Mouse (Mus musculus) G1E-ER4 (cell line): ENCODE data around the gene Tmem121. TPM values are rescaled to one million over a fixed set of nuclear protein-coding genes. Genes with fewer than 3 reads are reported as not detected.

Experiments
- GATA1 ChIP-seq: IDR thresholded peaks from one replicate; pipeline ENCODE4 v1.8.0; 2012; ENCODE audit warnings: low read length, inconsistent platforms
- polyA plus RNA-seq: library from polyadenylated mRNA; stranded (reverse); fragments of >175 nt; gene quantifications from 2 replicates; pipeline ENCODE4 v1.2.3, GENCODE M21; 2012

Tmem121 gene
- polyA plus RNA-seq, 1 experiment, result not detected

DNA sequence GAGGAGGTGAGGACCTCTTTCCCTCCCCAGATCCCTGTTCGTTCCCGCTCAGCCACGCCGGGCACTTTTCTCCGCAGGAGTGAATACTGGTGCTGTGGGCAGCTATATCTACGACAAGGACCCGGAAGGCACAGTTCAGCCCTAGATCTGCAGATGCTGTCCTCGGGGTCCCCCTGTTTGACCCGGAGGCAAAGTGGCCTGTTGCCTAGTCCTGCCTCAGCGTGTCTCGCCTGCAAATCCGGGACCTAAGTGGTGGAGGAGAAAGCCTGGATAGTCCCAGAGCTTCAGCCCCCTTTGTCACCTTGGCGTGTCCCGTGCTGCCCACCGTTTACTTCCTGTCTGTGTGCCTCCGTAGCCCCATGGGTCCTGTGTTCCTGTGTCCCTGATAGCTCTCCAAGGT lies 40.8 kb upstream of the Tmem121 start:
- no peak for TF ChIP-seq GATA1

DNA sequence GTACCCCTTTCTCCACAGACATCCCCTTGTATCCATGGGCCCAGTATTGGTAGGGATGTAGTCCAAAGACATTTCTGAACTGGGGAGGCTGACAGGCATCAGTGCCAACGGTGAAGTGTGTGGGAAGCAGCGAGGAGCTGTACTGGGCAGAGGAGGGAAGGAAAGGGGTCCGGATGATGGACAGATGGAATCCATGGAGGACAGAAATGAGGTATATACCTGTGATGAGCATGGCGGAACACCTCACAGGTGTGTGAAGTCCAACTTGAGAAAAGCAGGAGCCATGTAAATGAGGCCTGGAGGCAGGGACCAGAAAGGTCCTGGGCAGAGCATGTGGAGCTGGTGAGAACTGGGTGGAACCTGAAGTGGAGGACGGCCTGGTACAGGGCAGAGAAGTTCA lies 40.1 kb upstream of the Tmem121 start:
- no peak for TF ChIP-seq GATA1

- no peak for TF ChIP-seq GATA1
Observed at GRCm38 (mm10) chr12:113146112-113147057, 39.3 kb upstream of the Tmem121 start, which contains the start of gene Crip1. Gene Crip1 (plus strand): TSS chr12:113146316.

DNA sequence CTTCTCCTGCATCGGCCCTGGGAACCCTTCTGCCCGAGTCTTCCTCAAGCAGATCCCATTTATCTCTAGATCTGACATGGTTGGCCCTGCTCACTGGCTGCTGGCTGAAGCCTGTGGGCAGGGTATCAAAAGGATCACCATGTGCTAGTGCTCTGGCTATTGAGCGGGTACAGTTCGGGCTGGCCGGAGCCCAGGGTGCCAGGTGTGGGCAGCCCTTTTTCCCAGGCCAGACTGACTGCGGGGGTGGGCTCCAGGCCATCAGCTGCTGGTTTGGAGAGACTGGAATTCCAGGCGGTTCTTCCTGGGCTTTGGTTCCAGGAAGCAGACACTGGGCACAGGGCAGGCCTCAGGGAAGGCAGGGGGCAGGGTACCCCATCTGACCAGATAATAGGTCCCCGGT lies 38.2 kb upstream of the Tmem121 start:
- no peak for TF ChIP-seq GATA1

- TF ChIP-seq GATA1, result no peak
Observed at GRCm38 (mm10) chr12:113148381-113149035, 37.2 kb upstream of the Tmem121 start.

- TF ChIP-seq GATA1, result no peak
Observed at GRCm38 (mm10) chr12:113149341-113149740, 36.4 kb upstream of the Tmem121 start.

DNA sequence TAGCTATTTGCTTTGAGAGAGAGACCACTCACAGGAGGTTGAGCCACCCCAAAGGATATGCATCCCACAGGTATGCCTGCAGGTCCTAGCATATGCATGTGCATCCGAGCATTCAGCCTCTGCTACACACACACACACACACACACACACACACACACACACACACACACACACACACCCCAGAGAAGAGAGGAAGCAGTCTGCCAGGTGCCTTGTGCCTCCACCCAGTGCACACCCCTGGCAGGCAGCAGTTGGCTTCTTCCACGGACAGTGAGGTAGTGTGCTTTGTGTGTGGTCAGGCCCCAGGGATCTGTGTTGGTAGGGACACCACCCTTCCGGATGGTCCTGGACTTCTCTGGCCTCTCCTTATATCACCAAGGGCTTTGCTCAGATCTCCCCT lies 35.8 kb upstream of the Tmem121 start:
- no peak for TF ChIP-seq GATA1

DNA sequence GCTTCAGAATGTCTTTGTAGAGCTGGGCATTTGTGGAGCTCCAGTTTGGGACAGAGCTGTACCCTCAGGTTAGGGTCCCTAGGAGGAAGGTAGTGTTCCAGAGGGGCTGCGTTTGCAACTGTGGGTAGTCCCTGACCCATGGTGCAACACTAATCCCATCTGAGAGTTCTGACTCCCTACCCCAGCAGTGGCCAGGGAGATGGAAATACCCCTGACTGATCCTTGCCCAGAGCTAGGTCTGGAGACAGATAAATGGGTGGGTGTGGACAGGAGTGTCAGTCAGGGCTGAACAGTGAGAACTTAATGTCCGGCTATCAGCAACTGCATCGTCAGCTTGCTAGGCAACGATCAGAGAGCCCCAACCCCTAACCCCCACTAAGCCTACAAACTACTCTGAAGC lies 35.1 kb upstream of the Tmem121 start:
- no peak for TF ChIP-seq GATA1

DNA sequence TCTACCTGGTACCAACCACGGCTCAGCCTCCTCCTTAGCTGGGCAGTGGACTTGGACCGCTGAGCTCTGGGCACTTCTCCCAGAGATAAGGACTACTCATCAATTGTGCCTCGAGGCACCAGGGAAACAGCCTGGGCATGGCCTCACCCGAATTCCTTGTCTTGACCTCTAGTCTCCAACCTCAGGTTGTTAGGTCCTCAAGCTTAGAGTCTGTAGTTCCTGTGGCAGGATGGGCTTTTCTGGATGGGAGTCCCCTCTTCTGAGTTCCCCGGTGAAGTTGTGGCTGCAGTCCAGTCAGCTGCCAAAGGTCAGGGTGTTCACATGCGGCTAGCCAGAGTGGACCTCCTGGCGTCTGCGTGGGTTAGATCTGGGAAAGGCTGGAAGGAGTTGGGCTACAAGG lies 34.7 kb upstream of the Tmem121 start:
- TF ChIP-seq GATA1, result no peak

DNA sequence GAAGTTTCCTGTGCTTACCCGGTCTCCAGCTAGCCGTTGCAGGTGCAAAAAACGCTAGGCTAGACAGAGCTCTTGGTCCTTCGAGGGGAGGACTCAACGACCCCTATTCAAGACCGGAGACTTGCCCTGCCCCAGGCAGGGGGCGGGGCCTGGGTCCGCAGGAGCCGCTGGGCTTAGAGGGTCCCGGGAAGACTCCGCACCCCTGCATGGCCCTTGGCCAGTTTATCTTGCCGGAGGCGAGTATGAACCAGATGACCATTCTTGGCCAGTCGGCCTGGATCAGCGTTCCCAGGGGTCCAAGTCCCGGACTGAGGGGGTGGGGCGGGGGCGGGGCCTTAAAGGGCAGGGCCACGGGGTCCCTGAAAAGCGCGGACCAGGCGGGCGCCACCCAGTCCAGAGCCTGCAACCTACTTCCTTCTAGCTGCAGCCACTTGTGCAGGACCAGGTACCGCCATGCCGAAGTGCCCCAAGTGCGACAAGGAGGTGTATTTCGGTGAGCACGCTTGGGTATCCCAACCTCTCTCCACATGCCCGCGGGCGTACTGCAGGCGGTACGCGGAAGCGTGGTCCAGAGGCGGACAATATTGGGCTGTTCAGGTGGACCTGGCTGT lies 34.0 kb upstream of the Tmem121 start:
- TF ChIP-seq GATA1, result no peak

DNA sequence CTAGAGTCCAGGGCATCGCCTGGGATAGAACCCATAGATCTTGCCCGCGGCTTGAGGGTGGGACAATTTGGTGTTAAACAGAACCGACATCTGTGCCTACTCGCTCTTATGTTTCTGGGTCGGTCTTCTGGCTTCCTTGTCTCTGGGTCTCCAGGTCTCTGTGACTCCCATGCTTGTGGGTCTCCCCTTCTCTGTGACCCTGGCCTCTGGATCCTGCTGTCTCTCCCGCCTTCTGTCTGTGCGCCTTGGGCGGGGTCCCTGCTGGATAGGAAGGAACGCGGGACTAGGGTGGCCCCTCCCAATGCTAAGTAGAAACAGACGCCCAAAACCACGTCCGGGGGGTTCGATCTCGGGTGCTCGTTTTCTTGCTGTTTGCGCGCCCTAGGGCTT lies 33.5 kb upstream of the Tmem121 start:
- TF ChIP-seq GATA1, result no peak

GRCm38 (mm10) chr12:113152991-113153525 lies 32.7 kb upstream of the Tmem121 start:
- no peak for TF ChIP-seq GATA1

DNA sequence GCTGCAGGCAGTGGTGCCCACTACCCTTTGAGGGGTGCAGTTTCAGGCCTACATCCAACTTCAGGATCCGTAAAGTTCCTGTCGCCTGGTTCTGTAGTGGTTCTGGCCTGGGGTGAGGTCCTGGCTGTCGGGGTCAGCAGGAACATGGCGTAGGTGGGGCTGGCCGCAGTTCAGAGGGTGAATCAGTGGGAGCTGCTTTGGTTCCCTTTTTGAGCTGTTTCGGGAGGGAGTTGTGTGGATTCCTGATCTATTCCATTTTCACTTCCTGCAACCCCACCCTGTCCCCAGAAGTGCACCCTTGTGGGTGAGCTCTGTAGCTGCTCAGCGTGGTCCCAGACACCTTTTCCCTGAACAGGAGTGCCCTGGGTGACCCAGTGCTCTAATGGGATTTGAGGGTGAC lies 31.8 kb upstream of the Tmem121 start:
- no peak for TF ChIP-seq GATA1

GRCm38 (mm10) chr12:113154747-113155075 lies 31.0 kb upstream of the Tmem121 start:
- no peak for TF ChIP-seq GATA1

- no peak for TF ChIP-seq GATA1
Observed at GRCm38 (mm10) chr12:113155076-113155771, 30.5 kb upstream of the Tmem121 start.
